Mouse (Mus musculus) CD4-positive, CD25-positive, alpha-beta regulatory T cell, adult 9 weeks (primary cell): ENCODE measurements around the gene Vsig2. TPM values are rescaled to one million over a fixed set of nuclear protein-coding genes. Genes with fewer than 3 reads are reported as not detected.

ENCODE experiments used
- polyA plus RNA-seq: library from polyadenylated mRNA; unstranded; fragments of 100-300 nt; shearing (Covaris generic); gene quantifications from one replicate; pipeline ENCODE4 v1.2.1, GENCODE M21; 2017

Vsig2 gene
- polyA plus RNA-seq = not detected

GRCm38 (mm10) chr9:37539170-37540025 lies at the start of gene Vsig2:
Gene Vsig2, plus strand, starts transcription at chr9:37539255.

DNA sequence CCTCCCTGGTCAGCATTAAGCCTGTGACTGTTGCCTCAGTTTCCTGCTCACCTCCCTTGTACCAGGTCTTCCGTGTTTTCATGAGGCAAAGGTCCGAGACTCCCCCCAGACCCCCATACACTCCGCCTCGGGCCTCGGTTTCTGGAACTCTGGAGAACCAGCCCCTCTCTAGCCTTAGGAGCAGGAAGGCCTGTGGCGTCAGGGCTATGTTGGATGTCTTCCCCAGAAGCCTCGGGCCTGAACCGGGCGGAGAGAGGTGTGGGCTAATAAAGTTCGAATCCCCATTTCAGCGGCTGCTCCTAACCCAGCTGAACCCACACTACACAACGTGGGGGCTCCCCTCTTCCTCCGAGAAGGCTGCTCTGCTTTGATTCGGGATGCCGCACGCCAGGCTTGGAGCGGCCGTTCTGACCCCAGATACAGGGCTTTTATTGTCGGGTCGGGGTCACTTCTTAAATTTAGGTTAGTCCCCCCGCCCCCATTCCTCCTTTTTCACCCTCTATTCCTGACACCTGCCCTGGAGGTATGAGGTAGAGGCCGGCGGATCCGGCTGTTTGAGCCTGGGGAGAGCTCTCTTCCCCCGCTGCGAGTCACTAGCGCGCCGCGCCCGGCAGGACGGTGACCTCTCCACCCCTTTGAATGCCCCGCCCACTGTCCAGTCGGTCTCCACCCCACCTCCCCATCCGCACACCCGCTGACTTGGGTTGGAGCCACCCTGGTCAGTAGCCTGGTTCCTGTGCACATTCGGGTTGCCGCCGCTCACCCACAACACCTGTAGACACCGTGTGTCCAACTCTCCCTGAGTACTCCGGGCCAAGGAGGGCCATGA lies 11.4 kb upstream of the Vsig2 start, which contains the start of gene Esam:
TSS of gene Esam (plus strand) at position 683 of the 829 bp plus-strand sequence.

GRCm38 (mm10) chr9:37552536-37553293 lies 13.7 kb downstream of the Vsig2 start, which contains the start of gene Nrgn:
Gene Nrgn, minus strand, starts transcription at chr9:37552904.

GRCm38 (mm10) chr9:37554838-37555748 lies 16.0 kb downstream of the Vsig2 start, which contains the start of gene Siae:
Gene Siae, plus strand, starts transcription at chr9:37555698.

Other genes with a start within 250 kb of the Vsig2 start
- 9.7 TPM for gene Ccdc15, start 190.8 kb upstream of the Vsig2 start, polyA plus RNA-seq
- not detected for gene Hepacam, start 171.9 kb upstream of the Vsig2 start, polyA plus RNA-seq
- gene Robo4, start 137.4 kb upstream of the Vsig2 start, polyA plus RNA-seq = not detected
- gene Robo3, start 106.0 kb upstream of the Vsig2 start, polyA plus RNA-seq = not detected
- gene Msantd2, start 49.9 kb upstream of the Vsig2 start, polyA plus RNA-seq = 5.7 TPM
- not detected for gene Esam, start 11.2 kb upstream of the Vsig2 start, polyA plus RNA-seq
- 4.8 TPM for gene Nrgn, start 13.6 kb downstream of the Vsig2 start, polyA plus RNA-seq
- 19.7 TPM for gene Siae, start 16.4 kb downstream of the Vsig2 start, polyA plus RNA-seq
- gene Spa17, start 74.5 kb downstream of the Vsig2 start, polyA plus RNA-seq = 1.2 TPM
- 174 TPM for gene Tbrg1, start 118.1 kb downstream of the Vsig2 start, polyA plus RNA-seq
- gene Panx3, start 130.0 kb downstream of the Vsig2 start, polyA plus RNA-seq = not detected
- not detected for gene Olfr160, start 177.0 kb downstream of the Vsig2 start, polyA plus RNA-seq
- not detected for gene Olfr874, start 205.9 kb downstream of the Vsig2 start, polyA plus RNA-seq
- not detected for gene Olfr875, start 232.6 kb downstream of the Vsig2 start, polyA plus RNA-seq